Mouse (Mus musculus): ENCODE results near the gene Rabggtb.

GRCm38 (mm10) chr3:153935878-153936277 lies 23.1 kb upstream of the Rabggtb start:
- TF ChIP-seq CTCF (IDR thresholded peaks at IDR 0.05; ENCODE audit: extremely low read depth, insufficient read depth, insufficient read length, insufficient replicate concordance) (no peak), POLR2A (IDR thresholded peaks at IDR 0.05; ENCODE audit: low read depth, low read length) (no peak)

All from spleen, adult 2 months (tissue).